Mouse (Mus musculus) G1E (cell line): Measurements from ENCODE around the gene Snap91.

Experiments used
- CTCF ChIP-seq: IDR thresholded peaks from 2 replicates; pipeline ENCODE4 v1.5.1; 2012; ENCODE audit warnings: low read depth, low read length, inconsistent platforms, mixed read lengths
- GATA1 ChIP-seq: IDR thresholded peaks from 2 replicates; pipeline ENCODE4 v1.6.1; 2012; ENCODE audit warnings: borderline replicate concordance, low read length, inconsistent platforms, mixed read lengths
- GATA2 ChIP-seq: IDR thresholded peaks from 2 replicates; pipeline ENCODE4 v1.6.1; 2012; ENCODE audit warnings: low read depth, low read length, inconsistent platforms, borderline replicate concordance
- POLR2AphosphoS5 ChIP-seq: IDR thresholded peaks from 2 replicates; pipeline ENCODE4 v1.6.1; 2012; ENCODE audit warnings: low read depth, low read length, inconsistent platforms; ENCODE audit not compliant: insufficient replicate concordance
- TAL1 ChIP-seq: conservative IDR thresholded peaks from 2 replicates; pipeline ENCODE4 v1.6.1; 2012; ENCODE audit warnings: low read depth, low read length, inconsistent platforms, mixed read lengths

GRCm38 (mm10) chr9:86813327-86813726 lies 67.1 kb downstream of the Snap91 start:
- TF ChIP-seq CTCF: no peak
- TF ChIP-seq GATA1: no peak
- no peak for TF ChIP-seq POLR2AphosphoS5
- no peak for TF ChIP-seq TAL1
- TF ChIP-seq GATA2: no peak
